Mouse (Mus musculus) C2C12 (cell line): ENCODE data around the gene Ints6. TPM values are rescaled to one million over a fixed set of nuclear protein-coding genes. Genes with fewer than 3 reads are reported as not detected.

Source experiments
- H3K27me3 ChIP-seq: one replicate; pipeline ENCODE4 v1.6.1; 2011; ENCODE audit not compliant: control insufficient read depth, insufficient read depth, insufficient read length
- H3K36me3 ChIP-seq: one replicate; pipeline ENCODE4 v1.6.1; 2011; ENCODE audit not compliant: control insufficient read depth, insufficient read depth
- H3K4me3 ChIP-seq: one replicate; pipeline ENCODE4 v1.5.1; 2011; ENCODE audit warnings: mild to moderate bottlenecking, control low read depth; ENCODE audit not compliant: poor library complexity, insufficient read depth, severe bottlenecking
- H3K79me2 ChIP-seq: one replicate; pipeline ENCODE4 v1.6.1; 2011; ENCODE audit not compliant: control insufficient read depth, insufficient read depth
- H3K79me3 ChIP-seq: one replicate; pipeline ENCODE4 v1.6.1; 2011; ENCODE audit warnings: low read depth, control low read depth
- H3ac ChIP-seq: one replicate; pipeline ENCODE3; 2011; ENCODE audit warnings: low read depth; ENCODE audit not compliant: control insufficient read depth, insufficient read length
- CEBPB ChIP-seq: IDR thresholded peaks from one replicate; pipeline ENCODE4 v1.6.1; 2011; ENCODE audit warnings: low read depth, mild to moderate bottlenecking, control low read depth, moderate library complexity
- CTCF ChIP-seq: IDR thresholded peaks from one replicate; pipeline ENCODE4 v1.5.1; 2011; ENCODE audit not compliant: control insufficient read depth, insufficient read depth, insufficient read length
- FOSL1 ChIP-seq: IDR thresholded peaks from one replicate; pipeline ENCODE4 v1.8.0; 2011; ENCODE audit warnings: mild to moderate bottlenecking, low read length; ENCODE audit not compliant: poor library complexity, insufficient read depth, severe bottlenecking
- MAX ChIP-seq: IDR thresholded peaks from one replicate; pipeline ENCODE4 v1.6.1; 2011; ENCODE audit warnings: mild to moderate bottlenecking, control low read depth
- MYOD1 ChIP-seq: IDR thresholded peaks from one replicate; pipeline ENCODE4 v1.6.1; 2011; ENCODE audit warnings: low read depth; ENCODE audit not compliant: control insufficient read depth, insufficient read length
- MYOG ChIP-seq: IDR thresholded peaks from one replicate; pipeline ENCODE4 v1.6.1; 2011; ENCODE audit not compliant: control insufficient read depth, insufficient read length; ENCODE audit errors: extremely low read depth
- USF1 ChIP-seq: IDR thresholded peaks from one replicate; pipeline ENCODE4 v1.6.1; 2011; ENCODE audit warnings: low read depth, mild to moderate bottlenecking, control low read depth, moderate library complexity
- polyA plus RNA-seq: library from polyadenylated mRNA; unstranded; fragments of >200 nt; fragmentation: generic; extraction: Trizol; gene quantifications from one replicate; pipeline ENCODE4 v1.2.1, GENCODE M21; 2012; ENCODE audit warnings: missing spikeins

Ints6 gene
- polyA plus RNA-seq, 1 experiment, result 6.7 TPM

DNA sequence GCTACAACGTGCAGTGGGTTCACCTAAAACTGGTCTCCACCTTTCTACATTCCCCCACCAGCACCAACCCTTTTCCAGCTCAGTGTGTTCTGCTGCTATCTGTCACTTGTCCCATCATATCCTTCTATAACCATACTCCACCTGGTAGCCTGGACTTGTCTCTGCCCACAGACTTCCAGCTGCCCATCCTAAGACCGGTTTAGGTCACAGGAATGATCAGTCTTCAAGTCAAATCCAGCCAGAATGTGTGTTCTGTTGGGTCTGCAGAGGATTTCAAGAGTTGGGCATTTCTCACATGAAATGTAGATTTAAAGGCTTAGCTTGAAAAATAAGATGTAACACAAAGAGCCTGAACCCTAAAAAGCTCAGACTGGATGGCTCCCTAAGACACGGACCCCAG, 87.3 kb downstream of the Ints6 start:
- Histone ChIP-seq H3K79me2 (no peaks in the 10 kb centered on the region), H3ac (no peak overlapping the region), H3K4me3 (no peak overlapping the region), H3K79me3 (no peaks in the 10 kb centered on the region), H3K36me3 (no peaks in the 10 kb centered on the region), H3K27me3 (no peaks in the 10 kb centered on the region)
- no peak for TF ChIP-seq FOSL1
- no peak for TF ChIP-seq MYOG
- no peak for TF ChIP-seq CEBPB
- no peak for TF ChIP-seq USF1
- TF ChIP-seq CTCF, result no peak
- no peak for TF ChIP-seq MAX
- no peak for TF ChIP-seq MYOD1

DNA sequence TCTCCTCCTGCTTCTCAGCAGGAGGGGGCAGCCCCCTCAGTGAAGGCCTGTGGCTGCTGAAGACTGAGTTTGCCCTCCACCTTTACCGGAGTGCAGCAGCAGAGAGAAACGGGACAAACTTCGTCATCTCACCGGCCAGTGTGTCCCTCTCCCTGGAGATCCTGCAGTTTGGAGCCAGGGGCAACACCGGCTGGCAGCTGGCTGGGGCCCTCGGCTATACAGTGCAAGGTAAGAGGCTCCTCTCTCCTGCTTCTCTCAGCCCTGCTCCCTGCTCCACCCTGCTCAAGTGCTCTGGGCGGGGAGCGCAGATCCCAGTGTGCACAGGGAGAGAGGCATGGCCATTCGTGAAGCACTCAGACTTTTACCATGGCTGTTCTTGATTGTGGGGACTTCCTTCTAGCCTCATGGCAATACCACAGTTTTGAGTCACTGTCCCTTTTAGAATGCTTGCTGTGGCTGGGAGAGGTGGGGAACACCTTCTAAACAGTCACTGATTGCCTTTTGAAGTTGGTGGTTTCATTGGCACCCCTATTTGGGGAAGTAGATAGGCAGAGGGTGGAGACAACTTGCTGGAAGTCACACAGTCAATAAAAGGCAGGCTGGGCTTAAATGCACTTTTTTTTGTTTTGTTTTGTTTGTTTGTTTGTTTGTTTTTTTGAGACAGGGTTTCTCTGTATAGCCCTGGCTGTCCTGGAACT, 95.8 kb downstream of the Ints6 start:
- no peak overlapping the region for H3K4me3 ChIP-seq

DNA sequence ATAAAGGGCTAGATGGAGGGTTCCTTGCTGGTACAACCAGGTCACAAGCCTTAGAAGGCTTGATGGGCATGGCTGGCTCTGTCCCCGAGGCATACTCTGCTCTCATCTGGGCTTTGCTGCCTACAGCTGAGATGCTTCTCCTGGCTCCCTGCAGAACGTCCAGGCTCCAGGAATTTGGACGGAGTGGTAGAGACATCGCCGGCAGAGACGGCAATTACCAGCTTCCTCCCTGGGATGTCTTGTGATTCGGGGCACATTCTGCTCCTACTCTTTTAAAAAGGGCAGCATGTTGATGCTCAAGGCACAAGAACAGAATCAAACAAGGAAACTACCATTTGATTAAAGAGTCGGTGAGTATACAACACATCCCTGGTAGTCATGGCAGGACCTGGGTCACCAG, 97.6 kb downstream of the Ints6 start, which contains the start of gene Serpine3:
TSS of gene Serpine3 (plus strand) at position 301 of the 400 bp plus-strand sequence.
- Histone ChIP-seq H3ac (no peak within 1 kb of the TSS), H3K79me2 (no peaks in the 10 kb centered on the region), H3K36me3 (no peaks in the 10 kb centered on the region), H3K79me3 (no peaks in the 10 kb centered on the region), H3K4me3 (no peak within 1 kb of the TSS), H3K27me3 (no peaks in the 10 kb centered on the region)
- no peak for TF ChIP-seq MYOD1
- no peak for TF ChIP-seq USF1
- TF ChIP-seq CEBPB, result no peak
- no peak for TF ChIP-seq CTCF
- no peak for TF ChIP-seq MYOG
- no peak for TF ChIP-seq FOSL1
- TF ChIP-seq MAX, result no peak

More for the DNA sequence above, 95.8 kb downstream of the Ints6 start:
- Histone ChIP-seq H3ac (no peak overlapping the region), H3K79me2 (no peaks in the 10 kb centered on the region), H3K36me3 (no peaks in the 10 kb centered on the region), H3K27me3 (no peaks in the 10 kb centered on the region), H3K79me3 (no peaks in the 10 kb centered on the region)
- TF ChIP-seq MYOD1, result no peak
- TF ChIP-seq USF1, result no peak
- TF ChIP-seq FOSL1, result no peak
- no peak for TF ChIP-seq CEBPB
- no peak for TF ChIP-seq CTCF
- TF ChIP-seq MYOG, result no peak
- TF ChIP-seq MAX, result no peak

- TF ChIP-seq FOSL1, result no peak
- Histone ChIP-seq H3K36me3 (no peaks in the 10 kb centered on the region), H3K27me3 (no peaks in the 10 kb centered on the region), H3K79me3 (no peaks in the 10 kb centered on the region), H3ac (no peak overlapping the region), H3K79me2 (no peaks in the 10 kb centered on the region), H3K4me3 (no peak overlapping the region)
Observed at GRCm38 (mm10) chr14:62662381-62662780, 98.6 kb downstream of the Ints6 start.

GRCm38 (mm10) chr14:62657469-62657868, 103.5 kb downstream of the Ints6 start:
- Histone ChIP-seq H3K36me3 (no peaks in the 10 kb centered on the region), H3K27me3 (no peaks in the 10 kb centered on the region), H3K4me3 (no peak overlapping the region), H3ac (no peak overlapping the region), H3K79me3 (no peaks in the 10 kb centered on the region), H3K79me2 (no peaks in the 10 kb centered on the region)
- TF ChIP-seq CEBPB (no peak), MAX (no peak), MYOG (no peak), FOSL1 (no peak), USF1 (no peak), MYOD1 (no peak), CTCF (no peak)

DNA sequence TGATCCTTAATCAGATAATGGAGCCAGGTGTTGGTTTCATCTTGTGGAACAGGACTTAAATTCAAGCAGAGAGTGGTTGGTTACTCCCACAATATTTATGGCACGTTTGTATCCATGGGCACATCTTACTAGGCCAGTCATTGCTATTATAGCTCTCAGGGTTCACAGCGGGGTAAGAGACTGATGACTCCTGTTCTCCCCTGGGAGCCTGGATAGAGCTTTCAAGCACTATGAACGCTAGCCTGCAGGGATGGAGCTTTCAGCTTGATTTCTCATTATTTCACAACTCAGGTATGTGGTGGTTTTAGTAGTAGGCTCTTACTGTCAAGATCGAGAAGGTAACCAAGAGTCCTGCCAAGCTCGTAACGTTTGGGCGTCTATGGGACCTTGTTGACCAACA, 105.0 kb downstream of the Ints6 start:
- Histone ChIP-seq H3K36me3 (no peaks in the 10 kb centered on the region), H3K79me3 (no peaks in the 10 kb centered on the region), H3K79me2 (no peaks in the 10 kb centered on the region), H3ac (no peak overlapping the region), H3K4me3 (no peak overlapping the region), H3K27me3 (no peaks in the 10 kb centered on the region)
- no peak for TF ChIP-seq MYOG
- no peak for TF ChIP-seq MYOD1
- TF ChIP-seq CEBPB, result no peak
